Comparison of ENCODE assay signal across 9 mouse cellular contexts in the genomic region with DNA sequence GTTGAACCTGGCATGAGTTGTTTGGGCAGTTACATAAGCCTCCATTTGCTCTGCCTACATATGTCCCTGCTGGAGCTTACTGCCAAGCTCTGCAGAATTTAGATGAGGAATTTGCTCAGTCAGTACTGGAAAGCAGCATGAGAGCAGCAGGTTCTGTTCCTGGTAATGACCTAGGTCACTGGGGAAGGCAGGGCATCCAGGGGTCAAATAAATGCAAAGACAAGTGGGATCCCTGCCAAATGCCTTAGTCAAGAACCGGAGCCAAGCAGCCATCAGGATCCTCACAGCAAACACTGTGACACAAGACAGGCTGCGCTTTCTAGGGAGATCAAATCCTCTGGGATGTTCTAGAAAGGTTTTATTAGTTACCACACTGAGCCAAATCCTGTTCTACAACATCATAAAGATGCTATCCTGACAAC.
DNase-seq lines count a peak whose midpoint lies in the region; ATAC-seq and TF ChIP-seq lines count a peak whose summit lies in the region.
"Had no signal": no experiment of that assay in that cellular context is flagged by ENCODE, and none has a peak within 500 bp of the region (broad histone marks: within the 10 kb centered on the region; RNA-seq: fewer than 3 reads in every experiment).

No protein-coding gene starts in this region.

- WGBS in forebrain, embryonic 15.5 days: 37% methylated on average over 2 of the region's 2 CpGs
- WGBS in forebrain, embryonic 12.5 days: 52% methylated on average over 2 of the region's 2 CpGs
- WGBS in cerebellum, adult 2 months: 5% methylated on average over 2 of the region's 2 CpGs
- 39% methylated on average over 2 of the region's 2 CpGs for WGBS in stomach, embryonic 15.5 days

- no peak overlapping the region for H3K9ac ChIP-seq in forebrain, embryonic 15.5 days (replicated peaks)
- H3K9ac ChIP-seq in forebrain, embryonic 12.5 days: no peak overlapping the region
- no peak overlapping the region for H3K9ac ChIP-seq in stomach, embryonic 15.5 days
- H3K9ac ChIP-seq: limb, embryonic 13.5 days had no signal

- H3K4me1 ChIP-seq in forebrain, embryonic 15.5 days: peaks cover 13% of the 10 kb centered on the region
- 0 out of 2 replicates have a peak, but pooled peaks cover 4% of the 10 kb centered on the region for H3K4me1 ChIP-seq in forebrain, embryonic 12.5 days
- peaks cover 5% of the 10 kb centered on the region for H3K4me1 ChIP-seq in cerebellum, adult 2 months (ENCODE audit: control insufficient read depth, insufficient read depth, low read length)
- H3K4me1 ChIP-seq in stomach, embryonic 15.5 days: no peaks in the 10 kb centered on the region
- H3K4me1 ChIP-seq: limb, embryonic 13.5 days had no signal

- no peaks in the 10 kb centered on the region for H3K27me3 ChIP-seq in forebrain, embryonic 15.5 days
- no peaks in the 10 kb centered on the region for H3K27me3 ChIP-seq in forebrain, embryonic 12.5 days
- no peaks in the 10 kb centered on the region for H3K27me3 ChIP-seq in cerebellum, adult 2 months (ENCODE audit: control insufficient read depth, insufficient read depth, low read length)
- no peaks in the 10 kb centered on the region for H3K27me3 ChIP-seq in stomach, embryonic 15.5 days (replicated peaks)
- H3K27me3 ChIP-seq: limb, embryonic 13.5 days had no signal

- H3K4me3 ChIP-seq in forebrain, embryonic 15.5 days: no peak overlapping the region
- no peak overlapping the region for H3K4me3 ChIP-seq in forebrain, embryonic 12.5 days (replicated peaks)
- no peak overlapping the region for H3K4me3 ChIP-seq in cerebellum, adult 2 months (replicated peaks; ENCODE audit: insufficient read depth, low read depth, low read length)
- H3K4me3 ChIP-seq in stomach, embryonic 15.5 days (replicated peaks): no peak overlapping the region
- H3K4me3 ChIP-seq: limb, embryonic 13.5 days had no signal

- intact Hi-C loops in left cerebral cortex, postnatal 36 days (cut with DNase I): no loop called here

- no peaks in the 10 kb centered on the region for H3K9me3 ChIP-seq in forebrain, embryonic 15.5 days
- no peaks in the 10 kb centered on the region for H3K9me3 ChIP-seq in forebrain, embryonic 12.5 days
- H3K9me3 ChIP-seq in stomach, embryonic 15.5 days: no peaks in the 10 kb centered on the region
- H3K9me3 ChIP-seq: limb, embryonic 13.5 days had no signal

- peak; percentile 80 for ATAC-seq in forebrain, embryonic 15.5 days (replicated peaks)
- no peak for ATAC-seq in forebrain, embryonic 12.5 days (ENCODE audit: low FRiP score)
- ATAC-seq in stomach, embryonic 15.5 days (ENCODE audit: insufficient read depth, low FRiP score, low read depth): peak; percentile 53; the same call in 1 of the 2 replicates
- no peak for ATAC-seq in megakaryocyte-erythroid progenitor cell, adult 5-6 weeks (replicated peaks; ENCODE audit: low FRiP score, low TSS enrichment, poor library complexity, severe bottlenecking)

- DNase-seq in cerebellum, adult 2 months: peak; percentile 56 to 84
- peak; percentile 3 for DNase-seq in kidney, adult 18-20 months
- DNase-seq in left cerebral cortex, postnatal 36 days (ENCODE audit: low spot score in 2 of 2): peak; percentile 60
- DNase-seq in ovary, adult 18-20 months (ENCODE audit: low spot score): no peak

- TF ChIP-seq POLR2A in cerebellum, adult 2 months (IDR thresholded peaks at IDR 0.05; ENCODE audit: borderline replicate concordance, insufficient read depth, low read length): no peak

- TF ChIP-seq CTCF in cerebellum, adult 2 months (IDR thresholded peaks at IDR 0.05; ENCODE audit: borderline replicate concordance, insufficient read depth, low read depth, low read length): no peak

- no peaks in the 10 kb centered on the region for H3K36me3 ChIP-seq in forebrain, embryonic 15.5 days
- no peaks in the 10 kb centered on the region for H3K36me3 ChIP-seq in forebrain, embryonic 12.5 days (replicated peaks)
- no peaks in the 10 kb centered on the region for H3K36me3 ChIP-seq in stomach, embryonic 15.5 days
- H3K36me3 ChIP-seq: limb, embryonic 13.5 days had no signal

- H3K27ac ChIP-seq in forebrain, embryonic 15.5 days (replicated peaks): peak overlapping the region; percentile 48
- no peak overlapping the region for H3K27ac ChIP-seq in forebrain, embryonic 12.5 days
- no peak overlapping the region for H3K27ac ChIP-seq in cerebellum, adult 2 months (ENCODE audit: insufficient read depth, low read length)
- no peak overlapping the region for H3K27ac ChIP-seq in stomach, embryonic 15.5 days
- H3K27ac ChIP-seq: limb, embryonic 13.5 days had no signal

- H3K4me2 ChIP-seq in forebrain, embryonic 15.5 days (replicated peaks): no peak overlapping the region
- no peak overlapping the region for H3K4me2 ChIP-seq in forebrain, embryonic 12.5 days
- no peak overlapping the region for H3K4me2 ChIP-seq in stomach, embryonic 15.5 days
- H3K4me2 ChIP-seq: limb, embryonic 13.5 days had no signal

Comparison
In these comparisons a context has a peak if more than half of its experiments do, and no peak if none do; other contexts are left out.
1. ATAC-seq: peak in forebrain, embryonic 15.5 days (single experiment) and stomach, embryonic 15.5 days (single experiment); none in forebrain, embryonic 12.5 days (single experiment) and megakaryocyte-erythroid progenitor cell, adult 5-6 weeks (single experiment).